Mouse (Mus musculus): ENCODE measurements around the gene Diaph3.

GRCm38 (mm10) chr14:86834851-86835250 is 306.2 kb downstream of the Diaph3 start:
- TF ChIP-seq CTCF (IDR thresholded peaks at IDR 0.05; ENCODE audit: low read depth) (no peak), EP300 (IDR thresholded peaks at IDR 0.05; ENCODE audit: low read depth) (no peak)

Measured in heart, postnatal 0 days (tissue).